Mouse (Mus musculus): ENCODE results near the gene Brd7. TPM values are rescaled to one million over a fixed set of nuclear protein-coding genes. Genes with fewer than 3 reads are reported as not detected.
A peak's percentile ranks its signal among the peaks of the same experiment; 100 is the strongest.

Gene Brd7
- polyA plus RNA-seq, 1 experiment: 13.0 TPM

DNA sequence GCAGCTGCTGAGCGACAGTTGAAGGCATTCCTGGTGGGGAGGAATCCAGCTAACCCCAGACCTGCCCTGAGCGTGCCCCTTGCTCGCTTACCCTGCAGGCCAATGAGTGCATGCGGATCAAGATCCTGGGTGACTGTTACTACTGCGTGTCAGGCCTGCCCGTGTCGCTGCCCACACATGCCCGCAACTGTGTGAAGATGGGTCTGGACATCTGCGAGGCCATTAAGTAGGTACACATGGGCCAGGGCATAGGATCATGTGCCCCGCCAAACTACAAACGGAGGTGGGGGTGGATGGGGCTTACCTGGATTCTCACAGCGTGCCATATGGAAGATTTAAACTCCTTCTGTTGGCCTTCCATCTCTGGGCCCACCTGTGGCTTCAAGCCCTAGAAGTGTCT is 48.0 kb downstream of the Brd7 start:
- Histone ChIP-seq H3K4me1 (ENCODE audit: control insufficient read depth, insufficient read depth, insufficient read length) (peaks cover 16% of the 10 kb centered on the region; the same call in 1 of the 2 replicates), H3K4me3 (ENCODE audit: extremely low read depth, insufficient read depth, insufficient read length) (no peak overlapping the region), H3K36me3 (ENCODE audit: control insufficient read depth, insufficient read depth, low read length) (peaks cover 62% of the 10 kb centered on the region), H3K27ac (ENCODE audit: insufficient read depth, low read length) (no peak overlapping the region), H3K27me3 (ENCODE audit: control insufficient read depth, insufficient read depth, low read length) (no peaks in the 10 kb centered on the region)
- no peak for DNase-seq (ENCODE audit: low read depth in 1 of 2, low spot score in 2 of 2)
- no peak for TF ChIP-seq CTCF (IDR thresholded peaks at IDR 0.05; ENCODE audit: extremely low read depth, insufficient read depth, insufficient read length, insufficient replicate concordance)
- TF ChIP-seq POLR2A (IDR thresholded peaks at IDR 0.05; ENCODE audit: low read depth, low read length): no peak
- 95% methylated on average over 12 of the region's 12 CpGs for WGBS

- peaks cover 56% of the 10 kb centered on the region for H3K36me3 ChIP-seq (ENCODE audit: control insufficient read depth, insufficient read depth, low read length)
Observed at GRCm38 (mm10) chr8:88312966-88313365, 49.0 kb downstream of the Brd7 start.

GRCm38 (mm10) chr8:88310286-88310685 is 51.7 kb downstream of the Brd7 start:
- H3K27me3 ChIP-seq (ENCODE audit: control insufficient read depth, insufficient read depth, low read length): no peaks in the 10 kb centered on the region
- TF ChIP-seq CTCF (IDR thresholded peaks at IDR 0.05; ENCODE audit: extremely low read depth, insufficient read depth, insufficient read length, insufficient replicate concordance) (no peak), POLR2A (IDR thresholded peaks at IDR 0.05; ENCODE audit: low read depth, low read length) (no peak)
- peaks cover 47% of the 10 kb centered on the region for H3K36me3 ChIP-seq (ENCODE audit: control insufficient read depth, insufficient read depth, low read length)
- 0 out of 2 replicates have a peak overlapping the region, but pooled peaks have one; percentile 69 for H3K27ac ChIP-seq (ENCODE audit: insufficient read depth, low read length)
- WGBS: 96% methylated on average over 13 of the region's 13 CpGs
- peak overlapping the region; percentile 48; the same call in 1 of the 2 replicates for H3K4me3 ChIP-seq (ENCODE audit: extremely low read depth, insufficient read depth, insufficient read length)
- DNase-seq (ENCODE audit: low read depth in 1 of 2, low spot score in 2 of 2): no peak
- H3K4me1 ChIP-seq (ENCODE audit: control insufficient read depth, insufficient read depth, insufficient read length): peaks cover 36% of the 10 kb centered on the region; the same call in 1 of the 2 replicates

More at GRCm38 (mm10) chr8:88312966-88313365, 49.0 kb downstream of the Brd7 start:
- TF ChIP-seq POLR2A (IDR thresholded peaks at IDR 0.05; ENCODE audit: low read depth, low read length) (no peak), CTCF (IDR thresholded peaks at IDR 0.05; ENCODE audit: extremely low read depth, insufficient read depth, insufficient read length, insufficient replicate concordance) (no peak)
- 93% methylated on average over 8 of the region's 8 CpGs for WGBS
- Histone ChIP-seq H3K27ac (ENCODE audit: insufficient read depth, low read length) (no peak overlapping the region), H3K4me3 (ENCODE audit: extremely low read depth, insufficient read depth, insufficient read length) (no peak overlapping the region), H3K27me3 (ENCODE audit: control insufficient read depth, insufficient read depth, low read length) (no peaks in the 10 kb centered on the region), H3K4me1 (ENCODE audit: control insufficient read depth, insufficient read depth, insufficient read length) (peaks cover 25% of the 10 kb centered on the region; the same call in 1 of the 2 replicates)
- DNase-seq (ENCODE audit: low read depth in 1 of 2, low spot score in 2 of 2): no peak

DNA sequence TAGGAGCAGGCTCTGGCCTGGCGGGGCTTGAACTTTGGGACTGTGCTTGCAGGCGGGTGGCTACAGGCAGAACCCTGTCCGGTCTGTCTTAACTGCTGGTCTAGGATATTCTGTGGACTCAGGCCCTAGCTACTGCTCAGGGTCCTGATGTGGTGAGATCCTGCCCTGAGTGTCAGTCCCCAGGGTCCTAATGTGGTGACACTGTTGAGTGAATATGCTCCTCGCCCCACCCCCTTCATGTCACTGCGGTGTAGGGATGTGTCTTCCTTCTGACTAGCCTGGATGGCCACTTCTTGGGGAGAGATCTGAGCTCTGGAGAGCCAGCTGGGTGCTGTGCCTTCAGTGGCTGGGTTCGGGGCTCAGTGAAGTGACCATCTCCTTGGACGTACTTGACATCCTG is 52.1 kb downstream of the Brd7 start:
- WGBS: 57% methylated on average over 7 of the region's 7 CpGs
- no peaks in the 10 kb centered on the region for H3K27me3 ChIP-seq (ENCODE audit: control insufficient read depth, insufficient read depth, low read length)
- TF ChIP-seq POLR2A (IDR thresholded peaks at IDR 0.05; ENCODE audit: low read depth, low read length): no peak
- TF ChIP-seq CTCF (IDR thresholded peaks at IDR 0.05; ENCODE audit: extremely low read depth, insufficient read depth, insufficient read length, insufficient replicate concordance): no peak
- H3K27ac ChIP-seq (ENCODE audit: insufficient read depth, low read length): peak overlapping the region; percentile 69
- H3K36me3 ChIP-seq (ENCODE audit: control insufficient read depth, insufficient read depth, low read length): peaks cover 45% of the 10 kb centered on the region
- peaks cover 36% of the 10 kb centered on the region; the same call in 1 of the 2 replicates for H3K4me1 ChIP-seq (ENCODE audit: control insufficient read depth, insufficient read depth, insufficient read length)
- DNase-seq (ENCODE audit: low read depth in 1 of 2, low spot score in 2 of 2): peak in 1 of 2 experiments; percentile 49
- H3K4me3 ChIP-seq (ENCODE audit: extremely low read depth, insufficient read depth, insufficient read length): peak overlapping the region; percentile 48

GRCm38 (mm10) chr8:88309274-88309873 is 52.6 kb downstream of the Brd7 start:
- Histone ChIP-seq H3K27me3 (ENCODE audit: control insufficient read depth, insufficient read depth, low read length) (no peaks in the 10 kb centered on the region), H3K4me1 (ENCODE audit: control insufficient read depth, insufficient read depth, insufficient read length) (peaks cover 36% of the 10 kb centered on the region; the same call in 1 of the 2 replicates), H3K36me3 (ENCODE audit: control insufficient read depth, insufficient read depth, low read length) (peaks cover 45% of the 10 kb centered on the region), H3K4me3 (ENCODE audit: extremely low read depth, insufficient read depth, insufficient read length) (peak overlapping the region; percentile 48), H3K27ac (ENCODE audit: insufficient read depth, low read length) (peak overlapping the region; percentile 69)
- TF ChIP-seq CTCF (IDR thresholded peaks at IDR 0.05; ENCODE audit: extremely low read depth, insufficient read depth, insufficient read length, insufficient replicate concordance): no peak
- no peak for TF ChIP-seq POLR2A (IDR thresholded peaks at IDR 0.05; ENCODE audit: low read depth, low read length)
- DNase-seq (ENCODE audit: low read depth in 1 of 2, low spot score in 2 of 2): peak in 1 of 2 experiments; percentile 69
- 20% methylated on average over 10 of the region's 10 CpGs for WGBS

- TF ChIP-seq POLR2A (IDR thresholded peaks at IDR 0.05; ENCODE audit: low read depth, low read length) (no peak), CTCF (IDR thresholded peaks at IDR 0.05; ENCODE audit: extremely low read depth, insufficient read depth, insufficient read length, insufficient replicate concordance) (no peak)
- no peaks in the 10 kb centered on the region for H3K27me3 ChIP-seq (ENCODE audit: control insufficient read depth, insufficient read depth, low read length)
- WGBS: 95% methylated on average over 4 of the region's 4 CpGs
- no peak for DNase-seq (ENCODE audit: low read depth in 1 of 2, low spot score in 2 of 2)
- H3K27ac ChIP-seq (ENCODE audit: insufficient read depth, low read length): 0 out of 2 replicates have a peak overlapping the region, but pooled peaks have one; percentile 69
- H3K36me3 ChIP-seq (ENCODE audit: control insufficient read depth, insufficient read depth, low read length): peaks cover 33% of the 10 kb centered on the region
- no peak overlapping the region for H3K4me3 ChIP-seq (ENCODE audit: extremely low read depth, insufficient read depth, insufficient read length)
- peaks cover 36% of the 10 kb centered on the region; the same call in 1 of the 2 replicates for H3K4me1 ChIP-seq (ENCODE audit: control insufficient read depth, insufficient read depth, insufficient read length)
Observed at GRCm38 (mm10) chr8:88307736-88308135, 54.3 kb downstream of the Brd7 start.

DNA sequence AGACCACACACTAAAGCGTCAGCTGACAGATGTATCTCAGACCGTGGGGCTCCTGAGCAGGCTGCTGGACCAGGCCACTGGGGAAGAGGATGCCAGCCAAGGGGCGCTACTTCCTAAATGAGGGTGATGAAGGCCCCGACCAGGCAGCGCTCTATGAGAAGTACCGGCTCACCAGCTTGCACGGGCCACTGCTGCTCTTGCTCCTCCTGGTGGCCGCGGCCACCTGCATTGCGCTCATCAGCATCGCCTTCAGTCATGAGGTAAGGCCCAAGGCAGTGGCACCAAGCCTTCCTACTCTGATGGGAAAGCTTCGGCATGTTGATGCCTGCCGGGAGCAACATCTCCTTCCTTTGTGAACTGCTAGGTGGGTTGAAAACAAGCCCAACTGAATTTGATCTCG is 55.5 kb downstream of the Brd7 start:
- H3K36me3 ChIP-seq (ENCODE audit: control insufficient read depth, insufficient read depth, low read length): peaks cover 29% of the 10 kb centered on the region
- H3K4me1 ChIP-seq (ENCODE audit: control insufficient read depth, insufficient read depth, insufficient read length): peaks cover 43% of the 10 kb centered on the region; the same call in 1 of the 2 replicates

More for the DNA sequence above, 55.5 kb downstream of the Brd7 start:
- Histone ChIP-seq H3K27me3 (ENCODE audit: control insufficient read depth, insufficient read depth, low read length) (no peaks in the 10 kb centered on the region), H3K27ac (ENCODE audit: insufficient read depth, low read length) (peak overlapping the region; percentile 52; the same call in 1 of the 2 replicates), H3K4me3 (ENCODE audit: extremely low read depth, insufficient read depth, insufficient read length) (no peak overlapping the region)
- 78% methylated on average over 14 of the region's 14 CpGs for WGBS
- peak in 1 of 2 experiments; percentile 28 for DNase-seq (ENCODE audit: low read depth in 1 of 2, low spot score in 2 of 2)
- peak; percentile 35; the same call in 1 of the 2 replicates for TF ChIP-seq CTCF (IDR thresholded peaks at IDR 0.05; ENCODE audit: extremely low read depth, insufficient read depth, insufficient read length, insufficient replicate concordance)
- no peak for TF ChIP-seq POLR2A (IDR thresholded peaks at IDR 0.05; ENCODE audit: low read depth, low read length)

Measured in spleen, adult 2 months (tissue).